Mouse (Mus musculus) forebrain, embryonic 13.5 days (tissue): ENCODE measurements around the gene Gabrb1. TPM values are rescaled to one million over a fixed set of nuclear protein-coding genes. Genes with fewer than 3 reads are reported as not detected.
A peak's percentile ranks its signal among the peaks of the same experiment; 100 is the strongest.
"Not testable (repeated sequence)": the region's sequence is repeated elsewhere in the genome, so short reads cannot be mapped to it uniquely, and the experiment has no call there.

Source experiments
- ATAC-seq: fragments of 200-750 bp; cut with Nextera tagmentation; 2 replicates; pipeline ENCODE4 v1.8.0; 2017
- H3K27ac ChIP-seq: fragments of 300-500 bp; sonication (generic); 2 replicates; pipeline ENCODE4 v1.5.1; 2015; ENCODE audit warnings: inconsistent platforms, mild to moderate bottlenecking, moderate library complexity
- H3K27me3 ChIP-seq: fragments of 300-500 bp; sonication (generic); 2 replicates; pipeline ENCODE4 v1.6.1; 2015; ENCODE audit warnings: mild to moderate bottlenecking, inconsistent platforms
- H3K36me3 ChIP-seq: fragments of 300-500 bp; sonication (generic); 2 replicates; pipeline ENCODE4 v1.6.1; 2015; ENCODE audit warnings: mild to moderate bottlenecking, inconsistent platforms; ENCODE audit not compliant: poor library complexity, severe bottlenecking
- H3K4me1 ChIP-seq: fragments of 300-500 bp; sonication (generic); 2 replicates; pipeline ENCODE4 v1.6.1; 2015; ENCODE audit warnings: inconsistent platforms
- H3K4me2 ChIP-seq: fragments of 300-500 bp; sonication (generic); 2 replicates; pipeline ENCODE4 v1.6.1; 2015; ENCODE audit warnings: inconsistent platforms, mild to moderate bottlenecking, moderate library complexity
- H3K4me3 ChIP-seq: fragments of 300-500 bp; sonication (generic); 2 replicates; pipeline ENCODE4 v1.5.1; 2015; ENCODE audit warnings: mild to moderate bottlenecking, inconsistent platforms
- H3K9ac ChIP-seq: fragments of 300-500 bp; sonication (generic); 2 replicates; pipeline ENCODE4 v1.6.1; 2015; ENCODE audit warnings: mild to moderate bottlenecking, inconsistent platforms
- H3K9me3 ChIP-seq: fragments of 300-500 bp; sonication (generic); replicated peaks from 2 replicates; pipeline ENCODE4 v1.6.1; 2016; ENCODE audit warnings: inconsistent platforms
- WGBS: fragments of 180-500 bp; shearing (Covaris S2); methylation state at CpG from one replicate; pipeline ENCODE4 v1.1.7; 2015; 5-methylcytosine and 5-hydroxymethylcytosine counted together
- polyA plus RNA-seq: library from polyadenylated mRNA; unstranded; fragments of >200 nt; fragmentation: Nextera tagmentation; extraction: Ambion mirVana; gene quantifications from 2 replicates; pipeline ENCODE4 v1.2.1, GENCODE M21; 2015

The Gabrb1 gene
- polyA plus RNA-seq, 1 experiment from 2014 or later: 4.8 TPM

DNA sequence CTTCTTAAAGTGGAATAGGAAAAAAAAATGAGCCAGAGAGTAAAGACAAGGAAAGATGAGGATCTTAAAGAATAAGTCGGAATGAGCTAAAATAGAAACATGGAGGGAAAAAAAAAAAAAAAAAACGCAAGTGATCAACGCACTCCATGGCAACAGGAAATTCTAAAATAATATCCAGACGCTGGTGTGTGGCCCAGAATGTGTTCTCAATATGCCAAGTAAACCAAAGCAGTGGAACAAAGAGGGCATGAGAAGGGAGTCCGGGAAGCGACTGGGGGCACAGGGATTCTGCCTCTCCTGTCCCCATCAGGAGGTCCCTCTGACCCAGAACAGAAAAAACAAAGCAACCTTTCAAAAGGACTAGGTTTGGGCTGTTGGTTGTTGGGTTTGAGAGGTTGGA, 410.9 kb downstream of the Gabrb1 start:
- Histone ChIP-seq H3K27me3 (no peaks in the 10 kb centered on the region), H3K27ac (no peak overlapping the region), H3K36me3 (no peaks in the 10 kb centered on the region), H3K4me2 (no peak overlapping the region), H3K4me3 (no peak overlapping the region), H3K9me3 (no peaks in the 10 kb centered on the region), H3K4me1 (no peaks in the 10 kb centered on the region), H3K9ac (no peak overlapping the region)
- WGBS: 71% methylated on average over 6 of the region's 6 CpGs
- no peak for ATAC-seq

DNA sequence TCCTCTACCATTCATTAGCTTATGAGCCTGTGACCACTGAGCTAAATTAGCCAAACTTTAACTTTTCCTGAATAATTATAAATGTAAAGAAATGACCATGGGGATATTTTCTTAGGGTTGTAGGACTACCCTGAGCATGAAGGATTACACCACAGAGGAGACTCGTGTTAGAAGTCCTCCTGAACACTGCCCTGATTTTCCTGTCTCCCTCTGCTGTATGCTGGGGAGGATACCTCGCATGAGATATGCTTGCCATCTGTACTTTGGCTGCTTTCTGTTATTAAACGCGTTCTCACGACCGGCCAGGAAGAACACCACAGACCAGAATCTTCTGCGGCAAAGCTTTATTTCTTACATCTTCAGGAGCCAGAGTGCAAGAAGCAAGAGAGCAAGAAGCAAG, 411.5 kb downstream of the Gabrb1 start:
- ATAC-seq: not testable (repeated sequence)
- WGBS: 94% methylated on average over 7 of the region's 7 CpGs

DNA sequence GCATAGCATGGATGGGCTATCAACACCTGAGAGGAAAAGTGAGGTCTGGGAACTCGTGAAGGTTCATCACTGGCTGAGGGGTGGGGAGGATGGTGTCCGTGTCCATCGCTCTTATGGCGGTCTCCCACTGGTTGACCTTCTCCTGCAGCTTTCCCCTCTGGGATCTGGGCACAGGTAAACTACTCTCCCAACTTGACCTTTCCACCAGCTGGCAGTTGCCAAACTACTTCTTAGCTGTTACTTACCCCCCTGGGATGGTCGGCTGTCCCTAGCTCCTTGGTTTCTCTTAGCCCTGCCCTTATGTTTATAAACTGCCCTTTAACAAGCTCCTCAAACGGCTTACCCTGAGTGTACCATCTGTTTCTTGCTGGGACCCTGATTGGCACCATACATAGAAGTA, 418.9 kb downstream of the Gabrb1 start:
- no peaks in the 10 kb centered on the region for H3K27me3 ChIP-seq
- WGBS: 93% methylated on average over 6 of the region's 6 CpGs
- H3K36me3 ChIP-seq: no peaks in the 10 kb centered on the region
- H3K4me3 ChIP-seq: no peak overlapping the region
- H3K9ac ChIP-seq: no peak overlapping the region
- H3K4me1 ChIP-seq: no peaks in the 10 kb centered on the region
- no peak for ATAC-seq
- no peak overlapping the region for H3K4me2 ChIP-seq
- H3K27ac ChIP-seq: no peak overlapping the region
- no peaks in the 10 kb centered on the region for H3K9me3 ChIP-seq

More for the DNA sequence above, 411.5 kb downstream of the Gabrb1 start:
- not testable (repeated sequence) for H3K4me2 ChIP-seq, H3K27me3 ChIP-seq, H3K9me3 ChIP-seq, H3K9ac ChIP-seq, H3K27ac ChIP-seq, H3K4me3 ChIP-seq, H3K4me1 ChIP-seq, H3K36me3 ChIP-seq

DNA sequence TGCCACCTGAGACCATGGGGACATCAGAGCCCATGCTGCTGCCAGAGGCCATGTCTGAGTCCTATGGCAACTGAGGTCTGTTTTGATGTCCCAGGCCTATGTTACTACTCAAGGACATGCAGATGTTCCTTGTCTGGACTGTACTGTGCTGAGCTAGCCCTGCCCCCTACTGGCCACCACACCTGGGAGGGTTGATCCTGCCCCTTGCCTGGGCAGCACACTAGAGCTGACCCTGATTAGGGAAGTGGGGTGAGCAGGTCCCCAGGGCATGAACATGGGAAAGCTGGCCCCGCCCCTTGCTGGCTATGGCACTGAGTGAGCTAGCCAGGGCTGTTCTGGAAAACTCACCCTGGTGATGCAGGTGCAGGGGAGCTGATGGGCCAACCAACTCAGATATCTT, 428.6 kb downstream of the Gabrb1 start:
- Histone ChIP-seq H3K27ac (no peak overlapping the region), H3K4me1 (no peaks in the 10 kb centered on the region), H3K27me3 (no peaks in the 10 kb centered on the region), H3K9ac (no peak overlapping the region), H3K9me3 (no peaks in the 10 kb centered on the region), H3K4me2 (no peak overlapping the region), H3K36me3 (no peaks in the 10 kb centered on the region), H3K4me3 (no peak overlapping the region)
- peak; percentile 33; the same call in 1 of the 2 replicates for ATAC-seq
- 83% methylated on average over 1 of the region's 1 CpGs for WGBS

DNA sequence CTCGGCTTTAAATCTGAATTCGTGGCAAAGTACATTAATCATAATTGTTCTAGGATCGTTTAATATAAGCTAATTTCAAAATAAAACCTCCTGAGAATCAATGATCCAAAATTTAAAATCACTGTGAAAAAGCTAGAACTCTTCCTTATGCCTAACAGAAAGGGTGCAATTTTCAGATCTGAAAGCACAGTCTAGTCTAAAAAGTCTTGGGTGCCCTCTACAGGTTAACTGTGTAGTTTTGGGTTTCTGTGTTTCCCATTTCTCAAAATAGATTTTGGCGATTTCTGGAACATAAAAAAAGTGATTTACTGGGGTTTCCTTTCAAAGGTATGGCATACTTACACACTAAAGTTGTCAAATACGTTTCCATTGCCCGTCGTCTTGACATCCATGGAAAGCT, 436.7 kb downstream of the Gabrb1 start:
- 63% methylated on average over 7 of the region's 7 CpGs for WGBS
- Histone ChIP-seq H3K36me3 (no peaks in the 10 kb centered on the region), H3K4me3 (no peak overlapping the region), H3K4me2 (no peak overlapping the region), H3K9ac (no peak overlapping the region), H3K27me3 (no peaks in the 10 kb centered on the region), H3K27ac (no peak overlapping the region), H3K4me1 (no peaks in the 10 kb centered on the region), H3K9me3 (no peaks in the 10 kb centered on the region)
- ATAC-seq: peak; percentile 62

DNA sequence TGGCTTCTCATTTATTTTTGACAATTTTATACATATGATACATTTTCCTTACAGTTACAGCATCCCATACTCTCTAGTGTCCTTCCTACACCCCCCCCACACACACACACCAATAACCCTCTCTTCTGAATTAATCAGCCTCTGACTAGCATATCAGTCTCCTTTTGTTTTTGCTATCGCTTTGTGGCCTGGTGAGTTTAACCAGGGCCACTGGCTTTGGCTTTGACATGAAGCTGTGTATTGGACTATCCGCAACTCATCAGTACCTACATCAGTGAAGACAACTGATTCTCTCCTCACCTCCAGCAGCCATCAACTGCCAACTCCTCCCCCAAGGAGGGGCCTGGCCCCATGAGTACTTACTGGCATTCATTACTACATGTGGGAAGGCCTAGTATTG, 437.1 kb downstream of the Gabrb1 start:
- Histone ChIP-seq H3K27me3 (no peaks in the 10 kb centered on the region), H3K4me1 (no peaks in the 10 kb centered on the region), H3K27ac (no peak overlapping the region), H3K9me3 (no peaks in the 10 kb centered on the region), H3K4me3 (no peak overlapping the region), H3K36me3 (no peaks in the 10 kb centered on the region), H3K4me2 (no peak overlapping the region), H3K9ac (no peak overlapping the region)
- 98% methylated on average over 2 of the region's 2 CpGs for whole genome bisulfite sequencing
- ATAC-seq: peak; percentile 46; the same call in 1 of the 2 replicates

DNA sequence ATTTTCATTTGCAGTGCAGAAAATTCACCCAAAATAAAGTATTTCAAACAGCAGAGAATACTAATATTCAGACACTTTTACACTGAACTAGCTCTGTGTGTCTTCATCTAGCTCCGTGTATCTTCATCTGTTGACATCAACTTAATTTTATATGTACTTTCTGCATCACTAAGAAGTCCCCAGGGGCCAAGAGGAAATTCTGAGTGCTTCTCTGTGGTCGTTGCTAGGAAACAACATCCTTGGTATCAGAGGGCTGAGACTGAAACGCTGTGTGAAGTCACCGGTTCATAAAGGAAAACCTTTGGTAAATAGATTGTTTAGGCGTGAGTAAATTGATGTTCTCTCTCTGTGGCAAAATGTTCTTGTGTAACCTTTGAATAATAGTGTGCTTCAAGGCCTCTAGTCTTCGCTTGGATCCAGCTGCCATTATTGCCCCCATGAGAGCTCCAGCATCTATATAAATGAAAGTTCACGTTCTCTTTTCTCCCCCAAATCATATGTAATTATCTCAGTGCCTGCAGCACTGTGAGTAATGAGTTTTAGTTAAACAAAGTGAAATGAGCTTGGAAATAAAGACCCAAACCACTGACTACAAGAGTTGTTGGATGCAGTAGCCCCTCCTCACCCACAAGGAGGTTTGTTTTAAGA, 446.5 kb downstream of the Gabrb1 start:
- Histone ChIP-seq H3K27ac (no peak overlapping the region), H3K4me3 (no peak overlapping the region), H3K4me2 (no peak overlapping the region), H3K9me3 (no peaks in the 10 kb centered on the region), H3K36me3 (no peaks in the 10 kb centered on the region), H3K27me3 (no peaks in the 10 kb centered on the region), H3K4me1 (no peaks in the 10 kb centered on the region), H3K9ac (no peak overlapping the region)
- ATAC-seq: no peak
- 35% methylated on average over 7 of the region's 7 CpGs for WGBS

DNA sequence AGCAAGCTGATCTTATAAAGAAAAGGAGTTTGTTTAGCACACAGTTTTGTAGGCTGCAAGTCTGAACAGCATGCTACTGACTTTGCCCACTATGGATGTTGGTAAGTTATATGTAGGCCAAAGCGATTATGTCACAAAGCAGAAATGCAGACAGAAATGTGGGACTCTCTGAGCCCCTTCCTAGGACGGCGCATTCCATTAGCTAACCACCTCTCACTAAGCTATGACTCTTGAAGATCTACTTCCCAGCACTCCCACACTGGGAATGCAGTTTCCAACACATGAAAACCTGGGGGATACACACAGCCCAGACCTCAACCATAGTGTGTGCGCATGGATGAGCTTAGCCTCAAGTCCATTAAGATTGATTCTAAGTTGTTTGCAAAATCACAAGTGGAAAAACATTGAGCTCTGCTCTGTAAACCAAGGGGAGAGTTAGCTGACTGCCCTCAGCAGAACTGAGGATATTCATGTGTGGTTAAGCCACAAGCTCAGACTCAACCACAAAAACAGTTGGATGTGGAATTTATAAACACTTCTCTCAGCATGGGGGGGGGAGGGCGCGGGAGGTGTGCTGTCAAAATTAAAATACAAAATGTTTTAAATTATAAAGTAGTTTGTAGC, 464.6 kb downstream of the Gabrb1 start:
- Histone ChIP-seq H3K27ac (no peak overlapping the region), H3K4me1 (no peaks in the 10 kb centered on the region), H3K36me3 (no peaks in the 10 kb centered on the region), H3K27me3 (no peaks in the 10 kb centered on the region), H3K4me3 (no peak overlapping the region), H3K4me2 (no peak overlapping the region), H3K9ac (no peak overlapping the region), H3K9me3 (no peaks in the 10 kb centered on the region)
- no peak for ATAC-seq
- 93% methylated on average over 6 of the region's 6 CpGs for WGBS

DNA sequence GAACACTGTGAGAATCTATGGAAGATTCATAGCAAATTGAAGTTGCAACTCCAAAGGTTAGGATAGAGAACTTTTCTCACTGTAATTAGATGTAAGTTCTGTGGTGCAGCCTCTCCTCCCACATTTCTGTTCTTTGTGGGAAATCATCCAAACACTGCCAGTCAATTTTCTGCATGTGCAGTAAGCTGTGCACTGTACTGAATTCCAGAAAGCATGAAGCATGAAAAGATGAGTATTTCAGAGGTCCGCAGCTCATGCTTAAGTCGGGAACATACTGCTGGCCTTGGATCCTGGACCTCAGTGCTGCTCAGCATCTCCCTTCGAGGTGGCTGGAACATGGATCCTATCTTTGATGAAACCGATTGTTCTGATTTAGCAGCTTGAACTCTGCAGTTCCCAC, 468.8 kb downstream of the Gabrb1 start:
- no peak overlapping the region for H3K27ac ChIP-seq
- no peak for ATAC-seq
- H3K9me3 ChIP-seq: no peaks in the 10 kb centered on the region
- H3K9ac ChIP-seq: no peak overlapping the region
- H3K4me1 ChIP-seq: no peaks in the 10 kb centered on the region
- 93% methylated on average over 4 of the region's 4 CpGs for WGBS
- H3K27me3 ChIP-seq: no peaks in the 10 kb centered on the region
- no peak overlapping the region for H3K4me2 ChIP-seq
- no peaks in the 10 kb centered on the region for H3K36me3 ChIP-seq
- H3K4me3 ChIP-seq: no peak overlapping the region

DNA sequence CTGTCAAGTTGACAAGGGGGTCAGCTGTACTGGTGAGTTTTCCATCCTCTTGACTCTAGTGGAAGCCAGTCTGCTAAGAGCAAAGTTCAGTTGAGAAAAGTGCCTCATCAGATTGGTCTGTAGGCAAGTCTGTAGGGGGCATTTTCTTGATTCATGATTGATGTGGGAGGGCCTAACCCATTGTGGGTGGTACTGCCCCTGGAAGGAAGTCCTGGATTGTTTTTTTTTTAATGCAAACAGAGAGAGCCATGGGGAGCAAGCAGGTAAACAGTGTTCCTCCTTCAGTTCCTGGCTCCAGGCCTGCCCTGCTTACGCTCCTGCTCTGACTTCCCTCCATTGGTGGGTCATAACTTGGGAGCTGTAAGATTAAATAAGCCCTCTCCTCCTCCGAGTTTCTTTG, 476.0 kb downstream of the Gabrb1 start:
- ATAC-seq: no peak
- no peaks in the 10 kb centered on the region for H3K36me3 ChIP-seq
- no peak overlapping the region for H3K27ac ChIP-seq
- no peak overlapping the region for H3K4me3 ChIP-seq
- H3K9me3 ChIP-seq: no peaks in the 10 kb centered on the region
- no peak overlapping the region for H3K9ac ChIP-seq
- WGBS: 62% methylated on average over 2 of the region's 2 CpGs
- H3K27me3 ChIP-seq: no peaks in the 10 kb centered on the region
- H3K4me1 ChIP-seq: no peaks in the 10 kb centered on the region
- H3K4me2 ChIP-seq: no peak overlapping the region

DNA sequence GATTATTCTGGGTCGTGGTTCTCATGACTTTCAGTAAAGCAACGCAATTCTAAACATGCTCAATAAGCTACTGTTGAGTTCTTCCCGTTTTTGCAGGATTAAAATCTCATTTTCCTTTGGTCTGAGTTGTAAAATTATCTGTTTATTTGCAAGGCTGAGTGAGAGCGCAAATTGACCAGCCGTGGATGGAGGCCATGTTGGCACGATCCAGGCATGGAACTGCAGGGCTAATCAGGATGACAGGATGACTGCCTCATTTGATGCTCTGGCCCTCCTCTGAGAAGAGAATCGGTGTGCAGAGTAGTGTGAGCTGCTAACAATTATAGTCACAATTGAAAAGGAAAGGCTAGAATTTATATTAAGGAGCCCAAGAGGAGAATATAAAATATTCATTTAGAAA, 480.3 kb downstream of the Gabrb1 start:
- 85% methylated on average over 7 of the region's 7 CpGs for WGBS
- no peak overlapping the region for H3K27ac ChIP-seq
- no peak overlapping the region for H3K4me3 ChIP-seq
- H3K9me3 ChIP-seq: no peaks in the 10 kb centered on the region
- H3K27me3 ChIP-seq: no peaks in the 10 kb centered on the region
- no peaks in the 10 kb centered on the region for H3K4me1 ChIP-seq
- no peaks in the 10 kb centered on the region for H3K36me3 ChIP-seq
- no peak overlapping the region for H3K4me2 ChIP-seq
- H3K9ac ChIP-seq: no peak overlapping the region
- ATAC-seq: no peak

DNA sequence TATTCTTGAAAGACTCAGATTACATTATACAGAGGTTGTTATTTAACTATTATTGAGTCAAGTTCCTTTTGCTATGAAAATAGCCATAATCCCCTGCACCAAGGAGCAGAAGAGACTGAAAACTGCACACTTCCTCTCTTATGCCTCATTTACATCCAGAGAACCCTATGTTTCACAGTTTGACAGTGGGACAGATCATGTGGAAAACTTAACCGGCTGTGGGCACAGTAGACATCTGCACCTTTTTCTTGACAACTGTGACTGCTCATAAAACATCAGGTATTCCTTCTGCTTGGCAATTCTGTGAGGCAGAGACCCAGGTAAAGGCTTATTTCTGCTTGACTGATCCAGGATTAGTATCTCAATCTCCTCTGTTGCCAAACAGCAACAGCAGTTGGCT, 481.7 kb downstream of the Gabrb1 start:
- 70% methylated on average over 1 of the region's 1 CpGs for WGBS
- H3K4me3 ChIP-seq: no peak overlapping the region
- no peaks in the 10 kb centered on the region for H3K4me1 ChIP-seq
- no peak overlapping the region for H3K9ac ChIP-seq
- H3K27me3 ChIP-seq: no peaks in the 10 kb centered on the region
- H3K4me2 ChIP-seq: no peak overlapping the region
- H3K9me3 ChIP-seq: no peaks in the 10 kb centered on the region
- H3K36me3 ChIP-seq: no peaks in the 10 kb centered on the region
- H3K27ac ChIP-seq: no peak overlapping the region
- ATAC-seq: no peak; the same call in 1 of the 2 replicates

DNA sequence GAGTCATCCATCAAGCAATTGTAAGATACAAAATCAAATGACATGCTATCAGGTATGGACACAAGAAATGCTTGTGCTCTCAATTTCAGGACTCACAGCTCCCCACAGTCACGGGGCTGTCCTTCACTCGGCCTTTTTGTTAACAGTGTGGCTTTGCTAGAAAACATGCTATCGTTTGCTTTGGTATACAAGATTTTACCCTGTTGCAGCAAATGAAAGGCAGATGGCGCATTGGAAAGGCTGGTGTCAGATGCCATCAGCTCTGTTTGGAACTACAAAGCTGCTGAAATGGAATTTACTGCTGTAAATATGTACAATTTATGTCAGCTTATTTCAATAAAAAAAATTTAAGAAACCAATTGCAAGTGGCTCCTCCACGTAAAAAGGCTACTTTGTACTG, 490.8 kb downstream of the Gabrb1 start:
- ATAC-seq: no peak
- Histone ChIP-seq H3K9me3 (no peaks in the 10 kb centered on the region), H3K9ac (no peak overlapping the region), H3K4me1 (peaks cover 11% of the 10 kb centered on the region; the same call in 1 of the 2 replicates), H3K27me3 (no peaks in the 10 kb centered on the region), H3K4me2 (no peak overlapping the region), H3K4me3 (no peak overlapping the region), H3K36me3 (peaks cover 1% of the 10 kb centered on the region; the same call in 1 of the 2 replicates), H3K27ac (no peak overlapping the region)
- 50% methylated on average over 5 of the region's 5 CpGs for WGBS
